Mouse (Mus musculus) thymus, postnatal 25 days (tissue): Measurements from ENCODE around the gene Ldlrad3.

Experiments
- DNase-seq: peaks from one replicate; pipeline ENCODE4 v3.0.0; 2022

Ldlrad3 gene

DNA sequence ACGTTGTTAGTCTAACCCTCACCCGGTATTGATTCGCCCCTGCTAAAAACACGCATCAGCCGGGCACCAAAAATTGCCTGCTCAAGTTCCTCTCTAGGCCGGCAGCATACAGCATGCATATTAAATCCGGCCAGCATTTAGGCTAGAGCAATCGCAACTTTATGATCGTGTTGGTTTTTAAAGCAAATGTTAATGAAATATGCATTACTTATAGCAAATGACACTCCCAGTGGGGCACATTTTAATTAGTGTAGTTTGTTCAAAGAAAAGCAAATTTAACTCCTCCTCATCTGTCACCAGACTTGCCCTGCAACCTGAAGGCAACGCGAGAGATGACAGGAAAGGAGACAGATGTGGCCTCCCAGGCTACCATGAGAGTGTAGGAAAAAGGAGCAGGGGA lies 189.2 kb downstream of the Ldlrad3 start:
- no peak for DNase-seq

DNA sequence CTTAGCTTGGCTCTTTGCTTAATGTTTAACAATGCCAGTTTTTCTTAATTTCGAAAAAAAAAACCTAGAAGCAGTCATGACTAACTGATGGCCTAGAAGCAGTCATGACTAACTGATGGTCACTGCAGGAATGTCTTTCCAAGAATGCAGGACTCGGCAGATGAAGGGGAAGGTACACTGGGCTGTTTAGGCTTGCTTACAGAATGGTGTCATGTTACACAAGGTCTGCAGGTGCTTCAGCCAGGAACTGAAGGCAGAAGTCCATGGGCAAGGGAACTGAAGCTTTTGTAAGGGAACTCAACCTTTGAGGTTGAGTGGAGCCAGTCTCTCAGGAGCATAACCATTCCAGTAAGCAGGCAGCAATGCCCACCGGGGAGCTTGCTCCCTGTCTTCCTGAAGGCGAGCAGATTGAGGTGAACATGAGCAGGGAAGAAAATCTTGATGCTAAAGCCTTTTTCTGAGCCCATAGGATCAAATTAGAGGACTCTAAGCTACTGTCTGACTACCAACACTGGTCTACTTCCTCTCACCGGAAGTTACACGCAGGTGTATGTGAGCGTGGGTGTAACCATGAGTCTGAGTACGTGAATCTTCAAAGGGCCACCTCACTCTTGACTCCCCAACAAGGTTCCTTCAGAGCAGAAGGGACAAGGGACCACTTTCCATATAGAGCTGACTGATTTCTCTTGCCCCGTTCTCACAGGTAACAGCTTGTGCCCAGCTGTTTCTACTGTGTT lies 193.4 kb downstream of the Ldlrad3 start:
- DNase-seq = peak; percentile 68

DNA sequence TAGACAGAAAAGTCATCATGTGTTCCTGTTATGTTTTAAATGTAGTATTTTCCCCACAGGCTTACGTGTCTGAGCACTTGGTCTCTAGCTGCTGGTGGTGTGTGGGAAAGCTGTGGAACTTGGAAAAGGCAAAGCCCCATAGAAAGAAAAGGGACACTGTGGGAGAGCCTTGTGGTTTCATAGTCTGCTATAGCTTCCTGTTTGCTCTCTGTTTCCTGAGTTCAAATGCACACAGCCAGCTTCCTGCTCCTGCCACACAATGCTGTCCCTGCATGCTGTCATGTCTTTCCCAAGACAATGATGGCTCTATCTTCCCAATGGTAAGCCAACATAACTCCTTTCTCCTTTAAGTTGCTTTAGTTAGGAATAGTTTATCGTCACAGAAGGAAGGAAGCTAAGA lies 194.5 kb downstream of the Ldlrad3 start:
- DNase-seq = peak; percentile 56

DNA sequence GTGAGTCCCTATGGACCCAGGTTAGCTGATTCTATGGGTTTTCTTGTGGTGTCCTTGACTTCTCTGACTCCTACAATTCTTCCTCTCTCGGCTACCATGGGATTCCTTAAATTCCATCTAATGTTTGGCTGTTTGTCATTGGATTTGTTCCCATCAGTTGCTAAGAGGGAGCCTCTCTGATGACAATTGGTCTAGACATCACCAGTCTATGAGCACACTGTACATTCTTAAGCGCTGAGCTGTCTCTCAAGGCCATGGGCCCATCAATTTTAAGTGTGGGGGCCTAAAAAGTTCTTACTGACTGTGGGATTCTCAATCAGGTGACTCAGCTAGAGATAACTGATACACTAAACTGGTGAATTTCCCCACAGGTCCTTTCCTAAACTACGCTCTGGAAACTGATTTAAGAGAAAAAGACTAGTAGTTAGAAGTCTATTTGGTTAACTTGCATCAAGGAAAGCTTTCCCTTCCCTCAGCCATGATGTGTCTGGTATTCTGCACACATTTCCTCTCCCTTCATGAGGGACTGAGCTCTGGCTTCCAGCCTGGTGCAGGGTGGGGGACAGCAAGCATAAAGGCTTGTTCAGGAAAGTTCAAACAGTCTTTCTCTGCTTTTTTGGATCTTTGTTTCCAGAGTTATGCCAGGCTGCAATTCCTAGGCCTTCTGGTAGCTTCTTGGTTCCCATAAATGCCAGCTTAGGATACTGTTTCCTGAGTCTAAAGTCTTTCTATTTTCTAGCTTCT lies 199.7 kb downstream of the Ldlrad3 start:
- no peak for DNase-seq

DNA sequence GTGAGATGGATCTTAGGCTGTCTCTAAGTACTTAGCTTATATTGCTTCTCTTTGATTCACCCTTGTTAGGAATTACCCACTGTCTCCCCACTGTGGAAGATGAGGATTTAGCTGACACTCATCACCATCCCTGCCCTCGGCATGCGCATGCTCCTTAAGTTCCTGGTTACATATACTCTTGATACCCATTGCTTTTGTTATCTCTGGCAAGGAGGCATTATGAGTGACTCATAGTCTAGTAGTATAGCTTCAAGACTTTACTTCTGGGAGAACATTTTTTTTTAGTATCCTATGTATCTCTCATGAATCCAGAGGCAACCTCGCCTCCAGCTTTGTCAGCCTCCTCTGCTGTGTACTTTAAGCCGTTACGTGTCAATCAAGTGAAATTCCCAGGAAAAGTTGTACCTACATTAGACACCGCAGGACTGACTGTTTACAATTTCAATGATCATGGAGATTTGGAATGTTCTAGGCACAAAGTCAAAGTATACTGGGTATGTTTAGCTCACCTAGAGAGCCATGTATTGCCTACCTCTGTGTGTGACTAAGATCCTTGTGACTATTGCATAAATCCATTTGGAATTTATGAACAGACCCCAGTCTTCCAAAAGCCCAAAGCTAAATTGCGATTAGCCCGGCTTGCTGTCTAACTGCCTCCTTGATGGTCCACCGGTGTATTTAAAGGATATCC lies 202.2 kb downstream of the Ldlrad3 start:
- no peak for DNase-seq

DNA sequence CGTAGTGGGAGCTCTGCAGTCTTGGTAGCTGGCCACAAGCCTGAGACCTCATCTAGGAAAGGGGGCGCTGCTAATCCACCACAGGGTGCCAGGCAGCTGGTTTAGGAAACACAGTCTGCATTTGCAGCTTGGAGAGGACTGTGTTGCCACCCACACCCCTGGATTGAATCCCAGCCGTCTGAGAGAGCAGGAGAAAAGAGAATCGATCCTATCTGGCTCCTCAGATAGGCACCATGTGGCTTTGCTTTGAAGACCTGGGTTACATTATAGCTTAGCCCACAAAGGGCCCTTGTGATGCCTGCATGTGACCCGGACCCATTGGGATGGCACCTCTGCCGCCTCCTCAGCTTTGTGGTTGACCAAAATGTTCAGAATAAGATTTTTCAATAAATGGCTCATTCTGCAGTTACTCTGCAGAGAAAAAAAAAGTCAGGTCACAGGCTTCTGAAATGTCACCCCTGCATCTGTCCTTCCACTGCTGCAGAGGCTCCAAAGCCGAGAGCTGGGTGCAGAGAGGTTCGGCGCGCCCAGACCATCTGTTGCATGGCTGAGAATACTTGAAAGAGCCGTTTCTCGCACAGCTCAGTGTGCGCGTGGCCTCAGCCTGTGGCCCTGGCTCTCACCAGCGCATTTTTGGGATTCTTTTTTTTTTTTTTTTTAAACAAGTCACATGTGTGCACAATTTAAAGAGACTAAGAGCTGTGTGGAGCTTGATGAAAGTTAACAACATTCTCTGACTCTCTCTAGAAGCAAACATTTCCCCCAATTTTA lies 202.9 kb downstream of the Ldlrad3 start:
- DNase-seq = peak; percentile 71

DNA sequence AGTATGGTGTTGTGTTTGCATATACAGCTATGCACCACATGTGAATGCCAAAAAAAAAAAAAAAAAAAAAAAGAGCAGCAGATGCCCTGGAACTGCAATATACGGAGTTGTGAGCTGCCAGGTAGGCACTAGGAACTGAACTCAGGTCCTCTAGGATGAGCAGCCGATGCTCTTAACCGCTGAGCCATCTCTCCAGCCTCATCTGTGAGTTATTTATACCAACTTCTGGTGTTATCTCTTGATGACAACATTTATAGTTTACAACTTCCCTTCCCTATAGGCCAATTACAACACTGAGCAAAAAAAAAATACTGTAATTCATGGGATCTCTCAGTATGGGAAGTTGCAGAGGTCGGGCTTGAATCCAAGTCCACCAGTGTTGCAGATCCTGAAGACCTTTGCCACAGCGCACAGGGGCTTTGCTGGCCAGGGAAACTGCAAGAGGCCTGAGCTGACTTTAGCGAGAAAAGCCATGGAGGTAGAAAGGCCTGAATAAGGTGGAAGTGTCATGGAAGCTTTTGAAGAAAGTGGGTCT lies 204.2 kb downstream of the Ldlrad3 start:
- DNase-seq = no peak

DNA sequence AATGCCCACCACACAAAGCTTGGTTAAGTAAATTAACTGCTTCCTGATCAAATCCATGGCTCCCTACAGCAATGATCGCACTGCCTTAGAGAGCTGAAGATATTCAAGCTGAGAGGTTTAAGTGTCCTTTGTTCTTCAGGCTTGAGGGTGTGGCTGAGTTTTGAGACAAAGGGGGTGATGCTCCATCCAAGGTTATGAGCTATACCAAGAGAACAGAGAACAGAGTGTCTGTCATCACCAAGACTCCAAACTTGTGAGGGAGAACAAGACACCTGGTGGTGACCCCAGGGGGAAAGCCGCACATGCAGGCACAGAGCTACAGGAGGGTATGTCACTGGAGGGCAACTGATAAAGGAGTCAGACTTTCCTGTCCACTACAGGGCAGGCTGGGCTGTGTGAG lies 205.0 kb downstream of the Ldlrad3 start:
- peak; percentile 45 for DNase-seq

DNA sequence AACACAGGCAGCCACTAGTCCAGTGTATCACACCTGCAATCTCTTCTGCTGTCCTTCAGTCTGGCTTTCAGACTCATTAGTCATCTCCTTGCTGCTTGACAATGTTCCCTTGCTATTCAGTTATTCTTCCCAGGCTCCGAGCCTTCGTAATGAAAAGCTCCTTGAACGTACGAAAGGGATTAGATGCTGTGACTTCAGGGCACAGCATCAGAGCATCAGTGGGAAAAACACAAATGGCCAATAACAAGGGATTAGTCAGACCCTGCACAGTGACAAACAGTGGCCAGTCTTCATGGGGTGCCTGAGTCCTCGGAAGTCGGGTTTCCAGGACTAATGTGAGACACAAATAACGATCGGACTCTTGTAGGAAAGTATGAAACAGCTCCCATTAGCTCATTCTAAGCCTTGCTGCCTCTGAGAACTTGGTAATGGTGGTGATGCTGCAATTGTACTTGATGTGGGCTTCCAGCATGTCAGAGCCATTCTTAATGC lies 205.7 kb downstream of the Ldlrad3 start:
- no peak for DNase-seq

DNA sequence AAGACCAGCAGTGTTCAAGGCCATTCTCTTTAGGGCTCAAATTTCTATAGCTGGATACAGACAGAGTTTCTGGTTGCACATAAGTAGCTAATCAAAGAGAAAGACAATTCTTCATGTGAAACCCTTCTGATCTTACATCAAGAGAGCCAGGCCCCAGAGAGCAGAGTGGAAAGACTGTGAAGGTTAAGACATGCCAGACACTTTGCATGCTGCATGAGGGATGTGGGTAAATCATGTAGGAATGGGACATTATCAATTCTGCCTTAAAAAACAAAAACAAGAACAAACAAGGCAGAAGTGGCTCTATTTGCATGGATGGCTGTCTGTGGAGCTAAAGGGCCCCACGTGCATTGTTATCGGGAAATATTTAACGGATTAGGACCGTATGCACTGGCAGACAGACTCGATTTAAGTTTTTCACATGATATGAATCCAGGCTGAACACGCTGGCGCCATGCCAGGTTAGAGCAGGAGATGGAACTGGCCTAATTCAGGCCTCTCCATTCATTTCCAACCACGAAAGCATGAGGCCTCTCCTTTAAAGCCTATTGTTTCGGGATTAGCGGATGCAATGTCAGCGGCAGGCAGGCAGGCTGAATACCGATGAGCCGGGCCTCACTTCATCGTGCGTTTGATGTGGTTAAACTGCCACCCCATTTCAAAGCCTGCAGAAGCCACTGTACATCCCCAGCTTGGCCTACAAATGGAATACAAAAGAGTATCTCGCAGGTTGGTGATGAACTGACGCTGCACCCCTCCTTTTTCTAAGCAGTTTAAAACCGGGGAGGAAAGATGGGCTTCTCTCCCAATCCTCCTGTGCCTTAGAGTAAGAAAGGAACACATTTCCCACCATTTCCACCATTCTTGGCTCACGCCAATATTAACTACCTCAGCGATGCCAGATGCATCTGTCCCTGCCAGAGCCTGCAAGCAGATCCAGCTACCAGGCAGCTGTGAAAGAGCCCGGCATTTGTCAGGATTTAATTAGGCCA lies 207.4 kb downstream of the Ldlrad3 start:
- DNase-seq = peak; percentile 72

DNA sequence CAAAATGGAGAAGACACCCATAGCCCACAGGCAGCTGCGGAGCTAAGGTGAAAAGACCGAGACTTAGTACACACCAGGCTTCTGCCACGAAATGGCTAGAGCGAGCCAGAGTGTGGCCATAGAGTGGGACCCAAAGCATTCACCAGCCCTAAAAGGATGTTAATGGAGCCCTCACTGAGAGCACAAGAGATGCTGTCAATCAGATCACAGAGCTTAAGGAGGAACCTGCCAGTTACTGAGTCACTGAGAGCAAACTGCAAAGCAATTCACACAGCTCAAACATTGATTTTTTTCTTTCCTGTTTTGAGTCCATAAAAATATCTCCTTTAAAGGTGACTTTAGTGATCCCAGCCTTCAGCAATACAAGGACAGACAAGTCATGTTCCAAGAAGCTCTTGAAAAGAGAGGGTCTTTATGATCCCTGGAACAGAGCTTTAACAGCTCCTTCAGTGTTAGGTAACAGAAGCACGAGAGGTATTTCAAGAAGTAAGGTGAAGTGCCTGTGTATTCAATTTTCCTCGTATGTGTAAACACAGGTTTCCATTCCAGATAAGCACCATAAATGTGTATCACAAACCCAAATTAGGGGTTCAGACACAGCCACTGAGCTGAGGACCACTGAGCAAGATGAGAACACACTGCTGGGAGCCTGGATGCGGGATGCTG lies 209.7 kb downstream of the Ldlrad3 start:
- DNase-seq = no peak

DNA sequence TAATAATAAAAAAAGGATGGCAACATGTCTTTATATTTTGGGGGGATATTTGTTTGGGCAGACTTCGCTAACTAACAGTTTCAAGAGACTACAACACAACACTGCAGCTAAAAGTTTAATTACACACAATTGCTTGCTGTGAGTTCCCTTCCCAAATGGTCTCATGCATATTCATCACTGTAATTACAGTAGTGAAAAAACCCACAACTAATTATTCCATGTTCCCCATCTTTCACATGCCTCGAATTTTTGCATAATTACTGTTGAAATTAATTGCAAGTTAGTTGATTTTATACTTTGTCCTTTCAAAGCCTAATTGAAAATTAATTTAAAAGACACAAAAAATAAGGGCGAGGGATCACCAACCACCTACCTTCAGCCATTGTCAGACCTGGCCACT lies 212.4 kb downstream of the Ldlrad3 start:
- no peak for DNase-seq

DNA sequence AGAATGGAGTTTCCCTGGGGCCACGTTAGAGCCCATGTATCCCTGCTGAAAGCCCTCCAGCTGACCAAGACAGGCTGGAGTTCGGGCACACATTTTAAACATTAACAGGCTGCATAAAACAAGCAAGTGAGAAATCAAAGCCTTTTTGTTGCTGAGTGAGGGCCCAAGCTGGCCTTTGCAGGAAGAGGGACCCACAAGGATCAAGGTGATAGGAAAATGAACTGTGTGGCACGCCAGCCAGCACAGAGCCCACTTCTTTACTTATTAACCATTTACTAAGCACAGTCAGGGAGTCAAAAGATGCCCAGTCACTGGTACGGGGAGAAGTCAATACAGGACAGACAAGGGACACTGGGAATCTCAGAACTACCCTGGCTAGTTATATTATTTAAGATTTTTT lies 218.6 kb downstream of the Ldlrad3 start:
- DNase-seq = no peak

DNA sequence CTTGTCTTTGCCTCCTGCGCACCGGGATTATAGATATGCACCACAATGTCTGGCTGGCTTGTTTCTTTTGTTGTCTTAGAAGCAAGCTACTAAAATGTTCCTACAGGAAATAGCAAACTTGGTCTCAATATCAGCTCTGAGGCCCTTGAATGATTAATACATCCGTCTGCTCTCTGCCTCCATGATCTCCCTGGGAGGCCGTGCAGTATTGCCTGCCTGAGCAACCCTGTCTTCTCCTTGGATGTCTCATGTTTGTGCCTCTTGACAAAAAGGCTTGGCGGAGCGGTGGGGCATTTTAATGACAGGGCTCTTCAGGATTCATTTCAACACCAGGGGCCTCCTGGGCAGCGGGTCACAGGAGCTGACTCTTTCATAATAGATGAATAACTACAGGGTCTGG lies 219.0 kb downstream of the Ldlrad3 start:
- no peak for DNase-seq

DNA sequence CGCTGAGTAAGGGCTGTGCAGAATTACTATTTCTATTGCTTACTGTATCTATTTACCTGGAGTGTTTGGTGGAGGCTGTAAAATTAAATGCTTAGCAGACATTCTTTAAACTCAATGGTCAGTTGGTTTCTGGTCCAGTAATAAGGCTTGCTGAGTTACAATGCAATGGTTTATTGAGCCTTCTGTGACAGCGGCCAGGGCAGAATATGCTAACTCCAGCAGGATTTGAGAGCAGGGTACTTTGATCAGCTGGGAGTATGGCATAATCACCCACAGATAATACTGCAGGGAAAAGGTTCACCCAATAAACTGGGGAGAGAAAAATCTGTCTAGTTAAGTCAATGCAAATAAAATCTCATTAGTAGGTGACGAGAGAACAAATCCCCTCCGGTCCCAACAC lies 220.2 kb downstream of the Ldlrad3 start:
- no peak for DNase-seq

DNA sequence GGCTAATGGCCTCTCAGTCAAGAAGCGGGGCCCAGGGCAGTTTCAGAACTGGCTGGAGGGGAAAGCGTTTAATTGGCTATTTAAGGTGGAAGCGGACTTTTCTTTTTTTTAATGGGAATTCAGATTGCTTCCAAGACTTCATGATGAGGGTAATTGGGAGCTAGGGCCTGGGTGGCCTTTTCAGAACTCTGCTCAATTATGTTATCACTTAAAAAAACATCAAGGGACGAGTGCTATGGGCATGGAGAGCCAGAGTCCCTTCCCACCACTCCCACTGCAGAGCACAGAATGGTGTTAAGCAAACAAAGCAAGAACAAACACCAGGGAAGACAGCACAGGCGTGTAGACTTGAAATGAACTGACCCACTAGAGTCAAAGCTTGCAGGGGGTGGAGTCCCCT lies 220.7 kb downstream of the Ldlrad3 start:
- no peak for DNase-seq

DNA sequence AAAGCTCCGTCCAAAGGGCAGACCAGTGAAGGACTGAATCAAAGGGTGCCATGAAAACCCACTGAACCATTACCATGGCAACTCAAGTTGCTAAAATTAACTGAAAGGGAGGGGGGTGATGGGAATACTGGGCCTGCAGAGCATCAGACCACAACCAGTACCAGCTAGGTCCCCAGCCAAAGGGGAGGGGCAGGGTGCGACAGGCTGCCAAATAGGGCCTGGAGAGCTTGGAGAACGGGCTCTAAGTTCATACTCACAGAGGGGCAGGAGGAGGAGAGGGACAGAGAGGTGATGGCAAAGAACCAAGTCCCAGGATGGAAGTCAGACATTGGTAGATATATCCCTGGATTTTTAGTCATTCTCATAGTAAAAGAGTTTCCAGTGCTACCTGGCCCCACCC lies 222.8 kb downstream of the Ldlrad3 start:
- DNase-seq = no peak

DNA sequence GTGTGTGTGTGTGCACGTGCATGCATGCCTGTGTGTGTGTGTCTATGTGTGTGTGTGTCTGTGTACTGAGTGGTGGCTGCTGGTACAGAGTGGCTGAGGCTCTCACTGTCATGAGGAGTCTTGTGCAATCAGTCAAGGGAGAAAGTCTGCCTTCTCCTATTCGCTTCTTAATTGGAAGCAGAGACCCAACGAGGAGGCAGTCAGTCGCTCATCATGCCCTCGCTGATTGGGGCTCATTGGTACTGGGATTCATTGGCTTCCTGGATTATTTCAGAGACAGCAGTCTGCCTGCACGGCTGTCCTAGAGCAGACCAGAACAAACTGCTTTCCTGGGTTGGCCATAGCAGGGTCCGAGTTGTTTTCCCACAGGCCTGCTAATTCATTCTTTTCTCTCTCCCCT lies 223.8 kb downstream of the Ldlrad3 start:
- DNase-seq = no peak

DNA sequence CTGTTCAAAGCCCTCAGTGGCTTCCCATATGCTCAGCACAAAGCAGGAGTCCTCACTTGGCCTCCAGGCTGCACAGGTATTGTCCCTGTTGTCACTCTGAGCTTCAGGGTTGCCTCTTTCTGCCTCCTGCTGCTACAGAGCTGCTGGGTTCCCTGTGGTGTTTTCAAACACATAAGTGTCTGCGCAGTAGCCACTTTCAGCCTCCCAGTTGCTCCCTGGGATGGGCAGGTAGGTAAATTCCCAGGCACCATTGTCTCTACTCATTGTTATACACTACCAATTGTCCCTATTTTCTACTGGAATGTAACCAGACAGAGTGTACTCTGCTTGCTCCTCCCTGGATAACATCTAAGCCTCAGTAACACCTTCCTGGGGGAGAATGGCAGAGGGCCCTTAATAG lies 224.8 kb downstream of the Ldlrad3 start:
- DNase-seq = no peak

DNA sequence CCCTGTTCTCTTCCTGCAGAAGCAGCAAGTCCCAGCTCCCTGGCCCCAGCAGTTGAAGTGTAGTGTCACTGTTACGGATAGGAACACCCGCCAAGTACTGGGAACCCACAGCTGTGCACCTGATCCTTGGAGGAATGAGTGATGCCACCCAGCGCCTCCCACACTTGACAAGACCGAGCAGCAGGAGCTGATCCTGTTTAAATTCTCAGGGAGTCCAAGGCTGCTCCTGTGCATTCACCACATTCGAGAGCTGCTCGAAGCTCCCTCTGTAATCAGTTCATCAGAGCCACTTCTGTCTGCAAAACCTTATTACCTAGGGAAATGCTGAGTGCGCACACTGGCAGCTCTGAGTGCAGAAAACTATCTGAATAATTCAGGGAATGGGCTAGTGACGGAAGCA lies 225.5 kb downstream of the Ldlrad3 start:
- DNase-seq = no peak

DNA sequence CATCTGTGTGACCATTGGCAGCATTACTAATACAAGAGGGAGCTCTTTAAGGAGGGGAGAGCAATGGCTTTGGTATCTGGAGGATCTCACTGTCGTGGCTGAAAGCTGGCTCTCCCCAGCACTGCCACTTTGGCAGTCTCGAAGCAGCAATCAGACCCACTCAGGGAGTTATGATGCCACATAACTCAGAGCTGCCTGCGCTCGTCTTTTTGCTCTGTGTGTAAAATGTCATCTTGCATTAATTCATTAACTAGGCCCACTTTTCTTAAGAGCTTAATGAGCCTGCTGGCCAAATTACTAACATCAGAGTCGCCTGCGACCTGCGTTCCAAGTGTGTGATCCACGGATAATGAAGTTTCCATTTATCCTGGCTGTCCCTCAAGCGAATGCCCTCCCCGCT lies 230.1 kb downstream of the Ldlrad3 start:
- no peak for DNase-seq
